Mouse (Mus musculus): Measurements from ENCODE around the gene Chmp2b. TPM values are rescaled to one million over a fixed set of nuclear protein-coding genes. Genes with fewer than 3 reads are reported as not detected.
A peak's percentile ranks its signal among the peaks of the same experiment; 100 is the strongest.

Chmp2b gene
- polyA plus RNA-seq (2015; fragmentation: Nextera tagmentation; extraction: Ambion mirVana) = 131 and 151 TPM in 2 replicates

GRCm38 (mm10) chr16:65561963-65562863, at the start of gene Chmp2b:
Gene Chmp2b (minus strand): TSS chr16:65562726.
- peaks cover 16% of the 10 kb centered on the region for H3K4me1 ChIP-seq (replicated peaks)

DNA sequence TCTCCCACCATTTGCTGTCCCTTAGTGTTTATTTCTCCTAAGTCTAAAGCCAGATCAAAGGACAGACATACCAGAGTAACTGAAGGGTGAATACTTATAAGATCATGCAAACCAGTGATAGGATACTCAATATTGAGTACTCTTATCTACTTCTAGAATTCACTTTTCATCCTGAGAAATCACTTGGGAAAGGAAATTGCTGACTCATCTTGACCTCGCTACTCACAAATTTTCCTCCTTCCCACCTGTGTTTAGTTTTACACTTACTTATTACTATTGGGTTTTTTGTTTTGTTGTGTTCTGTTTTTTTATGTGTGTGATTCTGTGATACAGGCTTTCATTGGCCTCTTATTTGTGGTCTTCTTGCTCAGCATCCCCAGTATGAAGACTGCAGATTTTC, 49.2 kb upstream of the Chmp2b start:
- Histone ChIP-seq H3K36me3 (no peaks in the 10 kb centered on the region), H3K27me3 (no peaks in the 10 kb centered on the region), H3K9ac (no peak overlapping the region), H3K9me3 (no peaks in the 10 kb centered on the region), H3K4me1 (replicated peaks) (no peaks in the 10 kb centered on the region), H3K4me2 (no peak overlapping the region), H3K4me3 (no peak overlapping the region), H3K27ac (replicated peaks) (no peak overlapping the region)
- ATAC-seq (ENCODE audit: low FRiP score, low read depth) = no peak
- WGBS = 88% methylated on average over 1 of the region's 1 CpGs

More at GRCm38 (mm10) chr16:65561963-65562863, at the start of gene Chmp2b:
- H3K9ac ChIP-seq = peak within 1 kb of the TSS; percentile 75
- peak within 1 kb of the TSS; percentile 86 for H3K4me3 ChIP-seq
- H3K9me3 ChIP-seq = no peaks in the 10 kb centered on the region
- H3K27me3 ChIP-seq = no peaks in the 10 kb centered on the region
- under 1% methylated on average over 69 of the region's 69 CpGs for WGBS
- H3K4me2 ChIP-seq = peak within 1 kb of the TSS; percentile 68
- H3K27ac ChIP-seq (replicated peaks) = peak within 1 kb of the TSS; percentile 83
- no peaks in the 10 kb centered on the region for H3K36me3 ChIP-seq
- peak; percentile 94 for ATAC-seq (ENCODE audit: low FRiP score, low read depth)

DNA sequence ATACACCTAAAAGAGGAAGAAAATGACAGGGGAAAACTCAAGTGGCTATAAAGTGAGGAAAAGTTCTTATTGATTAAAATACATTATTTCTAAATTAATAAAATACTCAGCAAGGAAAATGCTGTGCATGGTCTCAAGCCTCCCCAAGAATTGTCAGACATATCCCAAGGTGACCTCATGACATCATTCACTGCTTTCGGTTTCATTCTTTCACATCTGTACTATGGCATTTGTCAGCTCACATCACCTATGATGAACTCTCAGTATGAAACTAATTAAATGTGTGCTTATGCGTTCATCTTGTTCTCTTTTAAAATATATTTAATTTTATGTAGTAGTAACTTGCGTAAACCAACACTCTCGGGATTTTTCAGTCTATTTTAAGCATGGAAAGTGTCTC, 38.3 kb upstream of the Chmp2b start:
- Histone ChIP-seq H3K27ac (replicated peaks) (no peak overlapping the region), H3K36me3 (no peaks in the 10 kb centered on the region), H3K4me1 (replicated peaks) (no peaks in the 10 kb centered on the region), H3K9me3 (no peaks in the 10 kb centered on the region), H3K4me3 (no peak overlapping the region), H3K27me3 (no peaks in the 10 kb centered on the region), H3K4me2 (no peak overlapping the region), H3K9ac (no peak overlapping the region)
- ATAC-seq (ENCODE audit: low FRiP score, low read depth) = no peak
- WGBS = 78% methylated on average over 4 of the region's 4 CpGs

GRCm38 (mm10) chr16:65586111-65586865, 23.8 kb upstream of the Chmp2b start:
- 62% methylated on average over 7 of the region's 7 CpGs for WGBS
- H3K9ac ChIP-seq = no peak overlapping the region

GRCm38 (mm10) chr16:65585699-65586098, 23.2 kb upstream of the Chmp2b start:
- no peak for ATAC-seq (ENCODE audit: low FRiP score, low read depth)
- WGBS = 87% methylated on average over 2 of the region's 2 CpGs
- no peak overlapping the region for H3K27ac ChIP-seq (replicated peaks)
- H3K9ac ChIP-seq = no peak overlapping the region
- H3K4me1 ChIP-seq (replicated peaks) = 0 out of 2 replicates have a peak, but pooled peaks cover 3% of the 10 kb centered on the region
- H3K4me2 ChIP-seq = no peak overlapping the region
- no peaks in the 10 kb centered on the region for H3K27me3 ChIP-seq
- H3K9me3 ChIP-seq = no peaks in the 10 kb centered on the region
- no peak overlapping the region for H3K4me3 ChIP-seq
- no peaks in the 10 kb centered on the region for H3K36me3 ChIP-seq

More at GRCm38 (mm10) chr16:65586111-65586865, 23.8 kb upstream of the Chmp2b start:
- no peak overlapping the region for H3K27ac ChIP-seq (replicated peaks)
- no peak for ATAC-seq (ENCODE audit: low FRiP score, low read depth)
- no peaks in the 10 kb centered on the region for H3K9me3 ChIP-seq
- no peaks in the 10 kb centered on the region for H3K27me3 ChIP-seq
- H3K4me1 ChIP-seq (replicated peaks) = 0 out of 2 replicates have a peak, but pooled peaks cover 3% of the 10 kb centered on the region
- H3K4me3 ChIP-seq = no peak overlapping the region
- H3K36me3 ChIP-seq = no peaks in the 10 kb centered on the region
- no peak overlapping the region for H3K4me2 ChIP-seq

DNA sequence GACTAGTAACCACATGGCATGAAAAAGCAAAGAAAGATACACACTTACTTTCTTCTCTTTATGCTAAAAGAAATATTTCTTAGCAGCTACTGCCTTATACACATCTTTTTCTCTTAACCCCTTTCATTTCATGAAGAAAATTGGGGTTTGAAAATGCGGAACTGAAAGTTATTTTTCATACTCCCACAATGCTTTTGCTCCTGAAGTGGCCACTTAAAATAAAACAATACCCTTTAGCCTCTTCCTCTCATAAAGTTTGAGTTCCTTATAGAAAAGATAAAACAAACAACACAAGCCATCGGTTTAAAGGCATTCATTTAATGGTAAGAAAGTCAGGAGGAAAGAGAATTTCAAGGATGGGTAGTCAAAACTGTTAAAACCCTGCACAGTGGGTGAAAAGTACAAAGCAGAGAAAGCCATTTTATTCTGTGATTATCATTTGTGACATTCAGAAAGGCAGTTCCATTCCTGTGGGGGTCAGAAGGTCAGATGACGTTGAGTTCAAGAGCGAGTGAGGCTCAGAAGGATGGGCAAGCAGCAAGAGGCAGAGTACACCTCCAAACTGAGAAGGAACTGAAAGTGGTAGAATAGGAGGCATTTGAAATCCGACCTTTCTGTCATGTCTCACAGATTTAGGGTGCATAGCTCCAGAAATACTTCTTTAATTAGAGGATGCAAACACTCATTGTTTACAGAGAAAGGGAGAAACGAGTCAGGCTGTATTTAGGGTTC, 14.9 kb upstream of the Chmp2b start:
- no peak overlapping the region for H3K4me3 ChIP-seq
- no peak for ATAC-seq (ENCODE audit: low FRiP score, low read depth)
- H3K4me1 ChIP-seq (replicated peaks) = no peaks in the 10 kb centered on the region
- WGBS = 38% methylated on average over 6 of the region's 6 CpGs
- no peaks in the 10 kb centered on the region for H3K36me3 ChIP-seq
- no peak overlapping the region for H3K4me2 ChIP-seq
- no peak overlapping the region for H3K9ac ChIP-seq
- H3K9me3 ChIP-seq = no peaks in the 10 kb centered on the region
- H3K27me3 ChIP-seq = no peaks in the 10 kb centered on the region
- H3K27ac ChIP-seq (replicated peaks) = no peak overlapping the region

DNA sequence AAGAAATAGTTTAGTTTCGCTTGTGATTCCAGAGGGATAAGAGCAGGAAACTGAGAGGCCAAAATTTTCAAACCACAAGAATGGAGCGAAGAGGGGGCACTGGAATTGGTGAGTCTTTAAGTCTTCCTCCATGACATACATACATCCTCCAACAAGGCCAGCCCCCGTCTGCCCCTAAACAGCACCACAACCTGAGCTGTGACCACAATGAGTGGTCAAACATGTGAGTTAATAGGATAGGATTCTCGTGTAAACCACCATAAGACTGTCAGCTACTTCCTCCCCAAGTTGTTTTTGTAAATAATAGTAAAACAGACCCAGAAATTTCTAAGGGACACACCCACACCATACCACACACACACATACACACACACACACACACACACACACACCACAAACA, 6.3 kb upstream of the Chmp2b start:
- Histone ChIP-seq H3K36me3 (no peaks in the 10 kb centered on the region), H3K27ac (replicated peaks) (no peak overlapping the region), H3K9me3 (no peaks in the 10 kb centered on the region), H3K4me2 (no peak overlapping the region), H3K4me1 (replicated peaks) (no peaks in the 10 kb centered on the region), H3K27me3 (no peaks in the 10 kb centered on the region), H3K4me3 (no peak overlapping the region), H3K9ac (no peak overlapping the region)
- 82% methylated on average over 4 of the region's 4 CpGs for WGBS
- no peak for ATAC-seq (ENCODE audit: low FRiP score, low read depth)

GRCm38 (mm10) chr16:65564951-65565350, 2.4 kb upstream of the Chmp2b start:
- Histone ChIP-seq H3K4me2 (no peak overlapping the region), H3K27me3 (no peaks in the 10 kb centered on the region), H3K9ac (no peak overlapping the region), H3K4me1 (replicated peaks) (peaks cover 12% of the 10 kb centered on the region), H3K36me3 (no peaks in the 10 kb centered on the region), H3K27ac (replicated peaks) (no peak overlapping the region), H3K4me3 (no peak overlapping the region), H3K9me3 (no peaks in the 10 kb centered on the region)
- ATAC-seq (ENCODE audit: low FRiP score, low read depth) = no peak
- 90% methylated on average over 1 of the region's 1 CpGs for WGBS

GRCm38 (mm10) chr16:65564306-65564705, 1.8 kb upstream of the Chmp2b start:
- Histone ChIP-seq H3K27me3 (no peaks in the 10 kb centered on the region), H3K9ac (no peak overlapping the region), H3K27ac (replicated peaks) (no peak overlapping the region), H3K4me2 (no peak overlapping the region), H3K4me3 (no peak overlapping the region), H3K9me3 (no peaks in the 10 kb centered on the region), H3K4me1 (replicated peaks) (peaks cover 16% of the 10 kb centered on the region), H3K36me3 (no peaks in the 10 kb centered on the region)
- WGBS = 49% methylated on average over 8 of the region's 8 CpGs
- no peak for ATAC-seq (ENCODE audit: low FRiP score, low read depth)

GRCm38 (mm10) chr16:65562864-65563206, 309 bp upstream of the Chmp2b start:
- Histone ChIP-seq H3K27me3 (no peaks in the 10 kb centered on the region), H3K4me2 (peak overlapping the region; percentile 68), H3K4me3 (peak overlapping the region; percentile 86), H3K4me1 (replicated peaks) (peaks cover 16% of the 10 kb centered on the region), H3K27ac (replicated peaks) (peak overlapping the region; percentile 83), H3K36me3 (no peaks in the 10 kb centered on the region), H3K9ac (peak overlapping the region; percentile 75), H3K9me3 (no peaks in the 10 kb centered on the region)
- WGBS = under 1% methylated on average over 10 of the region's 10 CpGs
- peak; percentile 77 for ATAC-seq (ENCODE audit: low FRiP score, low read depth)

GRCm38 (mm10) chr16:65560996-65561962, 1.2 kb downstream of the Chmp2b start:
- 11% methylated on average over 8 of the region's 8 CpGs for WGBS
- ATAC-seq (ENCODE audit: low FRiP score, low read depth) = peak; percentile 35; the same call in 1 of the 2 replicates
- H3K4me1 ChIP-seq (replicated peaks) = peaks cover 16% of the 10 kb centered on the region
- H3K36me3 ChIP-seq = no peaks in the 10 kb centered on the region
- peak overlapping the region; percentile 86 for H3K4me3 ChIP-seq
- peak overlapping the region; percentile 67 for H3K27ac ChIP-seq (replicated peaks)
- H3K4me2 ChIP-seq = peak overlapping the region; percentile 68
- no peaks in the 10 kb centered on the region for H3K9me3 ChIP-seq
- H3K27me3 ChIP-seq = no peaks in the 10 kb centered on the region
- peak overlapping the region; percentile 75 for H3K9ac ChIP-seq
